Mouse (Mus musculus) frontal cortex, adult 2 months (tissue): ENCODE results near the gene Fut7. TPM values are rescaled to one million over a fixed set of nuclear protein-coding genes. Genes with fewer than 3 reads are reported as not detected.
A peak's percentile ranks its signal among the peaks of the same experiment; 100 is the strongest.

ENCODE experiments used
- DNase-seq, 2 experiments: peaks; one replicate each; pipeline ENCODE4 v3.0.0; 2022; ENCODE audit warnings: low spot score in 1 of 2; ENCODE audit errors: extremely low spot score in 1 of 2
- polyA plus RNA-seq: library from polyadenylated mRNA; depleted of rRNA; stranded (reverse); fragments of >200 nt; gene quantifications from 2 replicates; pipeline ENCODE4 v1.2.3, GENCODE M21; 2012; rRNA removed

Gene Fut7
- polyA plus RNA-seq, 1 experiment, result 0.40 TPM

DNA sequence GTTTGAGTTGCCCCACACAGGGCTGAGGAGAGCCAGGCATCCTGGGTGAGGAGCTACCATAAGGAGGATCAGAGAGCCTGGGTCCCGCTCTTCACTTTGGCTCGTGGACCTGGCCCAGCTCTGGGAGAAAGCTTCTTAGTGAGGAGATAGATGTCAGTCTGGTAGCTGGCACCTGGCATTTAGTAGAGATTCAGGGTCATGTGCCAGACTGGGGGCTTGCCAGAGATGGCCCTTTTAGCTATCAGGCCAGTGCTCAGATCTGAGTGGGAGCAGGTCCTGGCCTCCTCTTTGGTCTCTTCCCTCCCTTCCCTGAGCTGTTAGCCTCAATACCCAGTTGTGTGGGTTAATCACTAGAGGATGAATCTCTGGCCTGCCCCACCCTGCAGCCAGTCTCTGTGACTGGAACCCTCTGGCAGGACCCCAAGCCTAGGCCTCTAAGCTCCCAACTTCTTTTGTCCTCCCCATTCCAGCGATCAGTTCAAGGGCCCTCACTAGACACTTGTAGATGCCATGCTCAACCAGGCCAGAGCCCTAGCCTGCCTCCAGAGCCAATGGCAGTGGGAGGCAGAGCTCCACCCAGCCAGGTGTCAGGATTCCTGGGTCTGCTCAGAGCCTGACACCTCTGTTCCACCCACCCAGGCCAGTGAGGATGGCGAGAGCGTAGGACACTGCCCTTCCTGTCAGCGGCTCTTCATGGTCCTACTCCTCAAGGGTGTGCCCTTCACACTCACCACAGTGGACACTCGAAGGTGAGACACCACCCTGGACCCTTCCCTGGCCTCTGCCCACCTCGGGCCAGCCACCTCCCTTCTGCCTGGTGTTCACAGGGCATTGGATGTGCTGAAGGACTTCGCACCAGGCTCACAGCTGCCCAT, 34.2 kb downstream of the Fut7 start:
- no peak for DNase-seq

DNA sequence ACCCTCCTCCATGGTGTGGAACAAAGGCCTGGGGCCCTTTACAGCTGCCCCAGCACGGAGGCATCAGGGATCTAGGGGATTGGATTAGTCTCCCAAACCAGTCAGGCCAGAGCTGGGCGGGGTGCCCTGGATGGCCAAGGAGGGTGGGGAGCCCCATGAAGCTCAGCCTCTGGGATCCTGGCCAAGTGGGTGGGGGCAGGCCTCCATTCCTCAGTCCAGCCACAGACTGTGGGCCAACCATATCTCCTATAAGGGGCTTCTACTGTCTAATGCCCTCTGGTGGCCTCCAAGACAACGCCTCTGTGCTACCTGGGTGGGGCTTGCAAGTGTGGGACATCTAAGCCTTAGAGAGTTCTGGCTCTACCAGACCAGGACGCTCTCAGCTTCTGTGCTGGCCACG, 35.8 kb downstream of the Fut7 start:
- DNase-seq, result no peak

DNA sequence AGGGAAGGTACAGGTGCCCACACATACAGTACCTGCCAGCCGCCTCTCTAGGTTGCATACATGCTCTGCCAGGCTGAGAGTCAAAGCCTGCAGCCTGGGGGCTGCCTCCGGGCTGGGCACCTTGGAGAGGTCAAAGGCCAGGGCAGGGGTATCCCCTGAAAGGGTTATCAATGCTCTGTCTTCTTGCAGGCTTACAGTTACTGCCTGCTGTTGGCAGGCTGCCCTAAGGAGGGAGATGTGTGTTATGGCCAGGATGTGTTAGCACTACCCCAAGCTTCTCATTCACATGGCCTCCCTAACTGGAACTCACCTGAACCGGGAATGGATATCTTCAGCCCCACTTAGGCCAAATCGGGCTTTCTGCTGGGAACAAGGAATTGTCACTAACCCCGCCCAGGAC, 37.1 kb downstream of the Fut7 start:
- DNase-seq, result no peak

DNA sequence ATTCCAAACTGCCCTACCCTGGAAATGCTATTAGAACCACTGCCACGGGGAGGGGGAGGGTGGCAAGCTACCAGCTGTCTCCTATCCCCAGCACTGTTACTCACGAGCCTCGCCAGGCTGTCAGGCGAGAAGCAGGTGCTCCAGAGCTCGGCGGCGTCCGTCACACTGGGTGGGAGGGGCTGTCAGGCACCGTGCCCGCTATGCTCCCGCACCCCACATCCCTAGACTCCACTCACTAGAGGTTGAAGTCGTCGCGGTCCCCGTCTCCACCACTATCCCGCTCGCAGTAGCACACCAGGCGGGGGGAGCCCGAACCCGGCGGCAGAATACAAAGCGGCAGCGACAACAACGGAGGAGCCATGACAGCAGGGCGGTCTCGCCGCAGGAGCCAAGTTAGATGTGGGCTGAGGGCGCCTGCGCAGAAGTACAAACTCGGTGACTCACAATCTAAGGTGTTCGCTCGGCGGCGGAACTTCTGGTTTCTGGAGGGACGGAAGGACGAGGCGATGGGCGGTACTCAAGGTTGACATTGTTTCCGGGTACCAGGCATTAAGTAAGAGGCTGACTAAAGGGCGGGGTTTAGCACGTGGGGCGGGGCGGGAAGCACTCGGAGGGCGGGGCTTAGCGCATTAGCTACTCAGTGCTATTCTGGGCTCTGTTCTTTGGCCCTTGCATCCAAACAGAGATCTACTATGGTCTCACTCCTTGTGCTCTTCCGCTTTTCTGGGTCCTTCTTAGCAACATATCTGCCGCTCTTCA, 37.7 kb downstream of the Fut7 start, which contains the start of gene Paxx:
TSS of gene Paxx (minus strand) at position 544 of the 759 bp plus-strand sequence.
- peak; percentile 94 to 96 for DNase-seq

DNA sequence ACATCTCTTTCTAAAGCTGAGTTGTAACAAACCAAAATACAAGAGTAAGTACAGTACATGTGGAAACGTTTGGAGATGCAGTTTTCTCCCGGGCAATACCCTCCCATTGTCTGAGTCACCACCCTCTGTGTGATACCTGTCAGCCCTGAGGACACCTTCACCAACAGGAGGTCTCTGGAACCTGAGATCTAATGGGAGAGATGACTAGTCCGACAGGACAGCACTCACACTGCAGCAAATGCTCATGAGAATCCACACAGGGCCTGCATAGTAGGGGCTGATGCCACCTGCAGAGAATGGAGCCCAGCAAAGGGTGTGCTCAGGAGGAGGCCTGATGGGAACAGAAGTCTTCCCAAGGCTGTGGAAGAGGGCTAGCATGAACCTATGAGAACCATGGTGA, 38.3 kb downstream of the Fut7 start:
- DNase-seq, result no peak

DNA sequence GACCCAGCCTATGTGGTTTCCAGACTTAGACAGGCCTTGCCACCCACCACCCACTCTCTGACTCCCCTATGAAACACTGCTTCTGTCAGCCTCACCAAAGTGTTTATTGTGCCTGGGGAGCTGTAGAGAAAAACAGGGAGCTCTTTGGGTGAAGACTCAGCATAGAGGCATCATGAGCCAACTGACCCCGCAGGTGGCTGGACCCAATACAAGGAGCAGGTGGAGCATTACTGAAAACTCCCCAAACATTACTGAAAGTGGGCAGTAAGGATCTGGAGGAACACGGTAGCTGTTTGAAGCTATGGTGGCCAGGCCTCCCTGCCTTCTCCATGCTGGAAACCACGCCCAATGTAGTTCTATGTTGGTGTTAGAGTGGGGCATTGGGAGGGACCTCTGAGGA, 40.6 kb downstream of the Fut7 start:
- no peak for DNase-seq

DNA sequence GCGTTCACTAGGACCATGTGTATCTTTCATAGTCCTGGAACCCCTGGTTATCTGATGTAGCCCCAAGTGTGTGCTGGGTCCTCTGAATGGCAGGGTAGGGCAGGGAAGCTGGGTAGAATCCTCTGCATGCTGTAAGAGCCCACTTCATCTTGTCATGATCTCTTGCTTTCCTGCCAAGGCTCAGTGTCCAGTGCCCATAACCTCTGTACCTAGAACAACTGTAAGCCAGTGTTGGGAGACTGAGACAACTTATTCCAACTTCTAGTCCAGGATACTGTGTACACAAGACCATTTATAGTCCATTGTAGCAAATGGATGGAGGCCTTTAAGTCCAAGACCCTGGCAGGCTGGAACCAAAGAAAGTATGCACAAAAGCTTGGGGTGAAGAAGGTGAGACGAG, 42.2 kb downstream of the Fut7 start:
- no peak for DNase-seq

DNA sequence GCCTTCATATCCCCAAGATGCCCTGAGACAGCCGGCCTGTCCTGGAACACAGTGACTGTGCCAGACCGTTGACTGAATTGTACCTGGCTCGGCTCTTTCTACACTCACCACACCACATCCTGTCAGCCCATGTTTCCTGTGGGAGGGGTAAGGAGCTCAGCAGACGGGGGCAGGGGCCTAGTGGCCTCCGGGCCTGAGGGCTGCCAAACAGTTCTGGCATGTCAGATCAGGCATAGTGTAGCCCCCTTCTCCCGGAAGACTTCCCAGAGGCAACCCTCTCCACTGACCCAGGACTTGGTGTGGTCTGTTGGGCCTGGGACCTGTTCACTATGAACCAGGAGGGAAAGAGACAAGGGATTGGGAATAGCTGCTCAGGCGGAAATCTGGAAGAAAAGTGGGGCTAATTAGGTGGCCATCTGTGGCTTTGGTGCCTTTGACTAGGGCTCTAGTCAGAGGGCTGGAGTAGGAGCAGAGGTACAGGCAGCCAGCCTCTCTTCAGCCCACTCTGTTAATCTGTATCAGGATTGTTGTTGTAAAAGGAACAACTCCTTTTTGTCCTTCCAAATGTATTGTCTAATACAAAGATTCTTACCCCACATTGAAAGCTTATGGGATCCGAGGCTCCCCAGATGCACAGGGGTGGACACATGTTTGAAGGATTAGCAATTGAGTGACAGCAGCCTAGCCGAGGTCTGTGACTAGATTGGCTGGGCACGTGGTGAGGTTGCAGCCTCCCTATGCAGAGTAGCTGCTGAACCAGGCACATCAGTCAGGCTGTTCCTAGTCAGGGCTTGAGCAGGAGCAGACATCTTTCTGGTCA, 43.0 kb downstream of the Fut7 start:
- DNase-seq, result no peak

DNA sequence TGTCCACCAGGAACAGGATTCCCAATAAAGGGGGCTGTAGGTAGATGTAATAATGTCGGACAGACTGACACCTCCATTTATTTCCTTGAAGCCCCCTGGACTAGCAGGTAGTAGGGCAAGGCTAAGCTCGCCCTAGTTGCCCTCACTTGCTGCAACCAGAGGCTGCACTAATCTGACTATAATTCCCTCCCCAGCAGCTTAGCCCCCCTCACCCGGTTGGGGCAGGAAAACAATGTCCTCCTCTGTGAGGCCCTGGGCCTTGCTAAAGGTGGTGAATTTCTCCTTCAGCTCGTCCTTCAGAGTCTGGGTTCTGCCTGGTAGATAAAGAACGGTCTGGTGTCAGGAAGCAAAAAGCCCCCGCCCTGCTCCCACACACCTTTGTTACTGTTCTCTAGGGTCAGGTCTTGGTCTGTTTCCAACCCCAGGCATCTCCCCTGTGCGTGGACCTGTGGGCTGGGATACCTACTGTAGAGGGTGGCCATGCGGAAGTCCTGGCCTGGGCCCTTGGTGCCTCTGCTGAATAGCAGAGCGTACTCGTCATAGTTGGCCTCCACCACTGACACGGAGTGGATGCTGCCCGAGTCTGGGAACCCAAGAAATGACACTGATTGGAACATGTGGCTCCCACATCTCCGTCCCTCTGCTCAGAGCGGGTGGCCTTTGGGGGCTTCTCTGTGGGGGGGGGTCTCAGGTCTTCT, 44.7 kb downstream of the Fut7 start:
- DNase-seq, result no peak

DNA sequence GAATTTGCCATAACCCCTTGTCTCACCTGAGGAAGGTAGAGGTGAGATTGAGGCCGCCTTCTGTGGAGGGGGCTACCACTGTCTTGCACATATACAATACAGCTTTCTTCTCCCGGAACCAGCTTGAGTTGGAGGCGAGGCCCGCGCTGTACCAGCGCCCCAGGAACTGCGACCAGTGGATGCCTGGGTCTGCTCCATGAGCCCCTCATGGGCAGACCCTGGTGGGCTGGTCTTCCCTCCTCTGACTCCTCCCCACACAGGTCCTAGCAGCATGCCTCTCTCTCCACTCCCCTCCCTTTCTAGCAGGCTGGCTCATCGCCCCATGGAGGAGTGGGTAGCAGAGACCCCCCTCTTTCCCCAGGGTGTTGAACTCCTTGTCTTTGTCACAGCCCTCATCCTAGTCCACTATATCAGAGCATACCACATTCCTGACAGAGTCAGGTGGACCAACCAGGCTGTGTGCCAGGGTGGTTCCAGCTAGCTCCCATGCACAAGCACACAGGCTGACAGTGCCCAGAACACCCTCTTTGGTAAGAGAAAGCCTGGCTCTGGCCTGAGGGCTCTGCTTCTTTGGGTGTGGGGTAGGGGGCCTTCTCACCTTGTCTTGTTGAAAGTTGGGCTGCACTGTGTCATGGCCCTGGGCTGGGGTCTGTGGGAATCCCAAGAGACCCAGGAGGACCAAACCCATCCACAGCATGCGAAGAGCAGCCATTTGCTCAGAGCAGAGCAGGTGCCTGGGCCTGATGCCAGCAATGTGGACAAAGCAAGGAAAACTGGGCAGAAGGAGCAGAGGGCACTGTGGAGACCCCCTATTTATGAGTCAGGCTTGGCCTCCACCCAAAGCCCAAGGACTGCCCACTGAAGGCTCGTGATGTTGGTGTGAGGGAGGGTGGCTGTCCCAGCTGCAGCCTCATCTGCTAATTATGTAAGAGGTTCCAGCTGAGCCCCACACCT, 46.2 kb downstream of the Fut7 start:
- DNase-seq, result peak in 1 of 2 experiments; percentile 36

DNA sequence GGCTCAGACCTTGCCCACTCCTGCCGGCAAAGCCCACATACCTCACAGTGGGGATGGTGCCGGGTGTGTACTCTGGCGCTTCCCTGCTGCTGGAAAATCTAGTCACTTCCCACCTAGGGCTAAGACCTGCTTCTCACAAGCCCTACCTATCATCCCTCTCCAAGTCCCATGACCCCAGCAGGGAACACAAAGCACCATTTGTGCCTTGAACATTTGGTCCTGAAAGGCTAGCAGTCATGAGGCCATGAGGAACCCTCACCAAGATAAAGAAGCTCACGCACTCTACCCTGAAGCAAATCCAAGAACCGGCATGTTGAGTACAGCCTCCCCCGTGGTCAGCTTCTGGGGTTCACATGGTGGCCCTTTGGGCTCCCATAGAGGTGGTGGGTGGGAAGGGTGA, 46.9 kb downstream of the Fut7 start, which contains the start of gene Ptgds:
TSS of gene Ptgds (minus strand) at position 78 of the 400 bp plus-strand sequence.
- DNase-seq, result no peak

DNA sequence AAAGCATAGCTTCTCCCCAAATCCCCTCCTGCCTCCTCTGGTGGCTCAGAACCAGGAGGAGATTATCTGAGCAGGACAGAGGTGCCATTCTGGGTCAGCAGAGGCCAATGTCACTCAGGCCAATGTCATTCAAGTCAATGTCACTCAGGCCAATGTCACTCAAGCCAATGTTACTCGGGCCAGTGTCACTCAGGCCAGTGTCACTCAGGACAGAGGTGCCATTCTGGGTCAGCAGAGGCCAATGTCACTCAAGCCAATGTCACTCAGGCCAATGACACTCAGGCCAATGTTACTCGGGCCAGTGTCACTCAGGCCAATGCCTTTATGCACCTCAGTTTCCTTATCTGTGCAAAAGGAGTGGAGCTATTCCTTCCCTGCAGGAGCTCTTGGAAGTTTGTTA, 49.5 kb downstream of the Fut7 start:
- DNase-seq, result no peak

Other genes with a start within 250 kb of the Fut7 start
- 38.7 and 39.1 TPM in 2 replicates for gene Nrarp, start 242.5 kb upstream of the Fut7 start, polyA plus RNA-seq
- gene Tor4a, start 226.4 kb upstream of the Fut7 start, polyA plus RNA-seq, result 2.6 and 3.0 TPM in 2 replicates
- 60.2 and 65.6 TPM in 2 replicates for gene Nelfb, start 211.8 kb upstream of the Fut7 start, polyA plus RNA-seq
- 0.06 and 0.15 TPM in 2 replicates for gene Stpg3, start 208.6 kb upstream of the Fut7 start, polyA plus RNA-seq
- 0.16 and 0.19 TPM in 2 replicates for gene Fam166a, start 204.5 kb upstream of the Fut7 start, polyA plus RNA-seq
- 499 and 548 TPM in 2 replicates for gene Tubb4b, start 198.6 kb upstream of the Fut7 start, polyA plus RNA-seq
- 0.08 and 0.15 TPM in 2 replicates for gene Slc34a3, start 188.9 kb upstream of the Fut7 start, polyA plus RNA-seq
- not detected in 2 replicates for gene Rnf224, start 186.5 kb upstream of the Fut7 start, polyA plus RNA-seq
- 248 and 300 TPM in 2 replicates for gene Rnf208, start 181.0 kb upstream of the Fut7 start, polyA plus RNA-seq
- gene Cysrt1, start 180.8 kb upstream of the Fut7 start, polyA plus RNA-seq, result 0.24 and 0.53 TPM in 2 replicates
- gene AL732309.1, start 176.4 kb upstream of the Fut7 start, polyA plus RNA-seq, result 15.8 and 16.4 TPM in 2 replicates
- 29.8 and 31.1 TPM in 2 replicates for gene Tmem203, start 167.8 kb upstream of the Fut7 start, polyA plus RNA-seq
- gene Tprn, start 160.6 kb upstream of the Fut7 start, polyA plus RNA-seq, result 13.5 and 18.9 TPM in 2 replicates
- 75.4 and 86.0 TPM in 2 replicates for gene Ssna1, start 150.8 kb upstream of the Fut7 start, polyA plus RNA-seq
- 69.9 and 79.0 TPM in 2 replicates for gene Anapc2, start 150.8 kb upstream of the Fut7 start, polyA plus RNA-seq
- not detected in 2 replicates for gene Tmem210, start 135.1 kb upstream of the Fut7 start, polyA plus RNA-seq
- 0.15 TPM in 1 of 2 replicates, not detected in the other for gene Lrrc26, start 133.4 kb upstream of the Fut7 start, polyA plus RNA-seq
- 313 and 325 TPM in 2 replicates for gene Grin1, start 104.1 kb upstream of the Fut7 start, polyA plus RNA-seq
- gene Man1b1, start 90.9 kb upstream of the Fut7 start, polyA plus RNA-seq, result 31.1 and 31.8 TPM in 2 replicates
- 62.5 and 63.9 TPM in 2 replicates for gene Dpp7, start 66.9 kb upstream of the Fut7 start, polyA plus RNA-seq
- gene Uap1l1, start 57.6 kb upstream of the Fut7 start, polyA plus RNA-seq, result 15.0 and 17.9 TPM in 2 replicates
- 3.9 and 5.3 TPM in 2 replicates for gene Sapcd2, start 50.9 kb upstream of the Fut7 start, polyA plus RNA-seq
- gene Entpd2, start 27.4 kb upstream of the Fut7 start, polyA plus RNA-seq, result 14.1 and 19.3 TPM in 2 replicates
- gene Npdc1, start 23.9 kb upstream of the Fut7 start, polyA plus RNA-seq, result 383 and 426 TPM in 2 replicates
- 107 TPM in 2 replicates for gene Abca2, start 5.4 kb downstream of the Fut7 start, polyA plus RNA-seq
- gene Clic3, start 33.6 kb downstream of the Fut7 start, polyA plus RNA-seq, result 0.42 and 1.4 TPM in 2 replicates
- 110 and 114 TPM in 2 replicates for gene Paxx, start 37.8 kb downstream of the Fut7 start, polyA plus RNA-seq
- gene Ptgds, start 46.8 kb downstream of the Fut7 start, polyA plus RNA-seq, result 2,136 and 2,926 TPM in 2 replicates
- gene Lcn12, start 70.6 kb downstream of the Fut7 start, polyA plus RNA-seq, result not detected in 2 replicates
- 64.7 and 72.3 TPM in 2 replicates for gene Fbxw5, start 77.5 kb downstream of the Fut7 start, polyA plus RNA-seq
- 2.5 and 2.8 TPM in 2 replicates for gene C8g, start 78.5 kb downstream of the Fut7 start, polyA plus RNA-seq
- 8.1 and 9.1 TPM in 2 replicates for gene Traf2, start 123.7 kb downstream of the Fut7 start, polyA plus RNA-seq
- gene Edf1, start 134.6 kb downstream of the Fut7 start, polyA plus RNA-seq, result 287 and 289 TPM in 2 replicates
- 2.1 and 2.5 TPM in 2 replicates for gene Mamdc4, start 151.6 kb downstream of the Fut7 start, polyA plus RNA-seq
- 134 and 161 TPM in 2 replicates for gene Phpt1, start 152.0 kb downstream of the Fut7 start, polyA plus RNA-seq
- 114 and 122 TPM in 2 replicates for gene Ajm1, start 158.5 kb downstream of the Fut7 start, polyA plus RNA-seq
- 130 and 148 TPM in 2 replicates for gene Rabl6, start 185.3 kb downstream of the Fut7 start, polyA plus RNA-seq
- gene Ccdc183, start 194.4 kb downstream of the Fut7 start, polyA plus RNA-seq, result 0.06 TPM in 1 of 2 replicates, not detected in the other
- 66.7 and 72.2 TPM in 2 replicates for gene Tmem141, start 198.7 kb downstream of the Fut7 start, polyA plus RNA-seq
- 0.17 and 0.28 TPM in 2 replicates for gene Fcna, start 204.8 kb downstream of the Fut7 start, polyA plus RNA-seq
- not detected in 2 replicates for gene Lcn8, start 229.9 kb downstream of the Fut7 start, polyA plus RNA-seq
- gene Lcn5, start 234.7 kb downstream of the Fut7 start, polyA plus RNA-seq, result not detected in 2 replicates